Mouse (Mus musculus) spleen, embryonic (tissue): Measurements from ENCODE around the gene Tyw1.

Experiments
- CTCF ChIA-PET: fragments of 350-600 bp; sonication (Branson Sonifier 250); formaldehyde crosslinking; loops from one replicate; lab custom pipeline; 2022; lab: Charles Lee

Tyw1 gene

GRCm38 (mm10) chr5:130255017-130255720, at the start of gene Tyw1, which contains the start of gene Sbds:
Gene Tyw1, plus strand, starts transcription at chr5:130255619.
Gene Sbds, minus strand, starts transcription at chr5:130255530.
- CTCF ChIA-PET: no interaction called here

- CTCF ChIA-PET: no interaction called here
Measured at GRCm38 (mm10) chr5:130207299-130207698, 48.1 kb upstream of the Tyw1 start.

- CTCF ChIA-PET: no interaction called here
Measured at GRCm38 (mm10) chr5:130212956-130213355, 42.5 kb upstream of the Tyw1 start.

- CTCF ChIA-PET: no interaction called here
Measured at GRCm38 (mm10) chr5:130216781-130217180, 38.6 kb upstream of the Tyw1 start, which contains the start of gene Tmem248. Gene Tmem248, plus strand, starts transcription at chr5:130217081.

GRCm38 (mm10) chr5:130217406-130217805, 38.0 kb upstream of the Tyw1 start:
- CTCF ChIA-PET: no interaction called here

- CTCF ChIA-PET: interaction anchor here (0.5 kb wide), 1 partner anchor 22 kb away, joined by 3 read pairs; no protein-coding TSS in a partner anchor
Measured at GRCm38 (mm10) chr5:130218336-130218735, 37.1 kb upstream of the Tyw1 start.

GRCm38 (mm10) chr5:130221316-130221715, 34.1 kb upstream of the Tyw1 start:
- CTCF ChIA-PET: no interaction called here

GRCm38 (mm10) chr5:130221760-130222145, 33.7 kb upstream of the Tyw1 start:
- CTCF ChIA-PET: no interaction called here

- CTCF ChIA-PET: interaction anchor here (0.5 to 1.2 kb wide), 2 partner anchors 33 to 366 kb away, joined by 4 to 16 read pairs; no protein-coding TSS in a partner anchor
Measured at GRCm38 (mm10) chr5:130222146-130223004, 33.0 kb upstream of the Tyw1 start.

GRCm38 (mm10) chr5:130226790-130227189, 28.6 kb upstream of the Tyw1 start:
- CTCF ChIA-PET: interaction anchor here (0.6 kb wide), 1 partner anchor 255 kb away, joined by 7 read pairs; no protein-coding TSS in a partner anchor

GRCm38 (mm10) chr5:130228120-130228519, 27.3 kb upstream of the Tyw1 start:
- CTCF ChIA-PET: interaction anchor here (0.5 kb wide), 1 partner anchor 67 kb away, joined by 11 read pairs; no protein-coding TSS in a partner anchor

- CTCF ChIA-PET: no interaction called here
Measured at GRCm38 (mm10) chr5:130236302-130236701, 19.1 kb upstream of the Tyw1 start.

GRCm38 (mm10) chr5:130239236-130239635, 16.2 kb upstream of the Tyw1 start:
- CTCF ChIA-PET: interaction anchor here (1.0 kb wide), 1 partner anchor 18 kb away, joined by 3 read pairs; no protein-coding TSS in a partner anchor

GRCm38 (mm10) chr5:130239856-130240255, 15.6 kb upstream of the Tyw1 start:
- CTCF ChIA-PET: no interaction called here

GRCm38 (mm10) chr5:130241426-130241825, 14.0 kb upstream of the Tyw1 start:
- CTCF ChIA-PET: no interaction called here

- CTCF ChIA-PET: no interaction called here
Measured at GRCm38 (mm10) chr5:130247823-130248222, 7.6 kb upstream of the Tyw1 start.

GRCm38 (mm10) chr5:130254164-130255016, 1.0 kb upstream of the Tyw1 start:
- CTCF ChIA-PET: interaction anchor here (0.9 kb wide), 1 partner anchor 497 kb away, joined by 4 read pairs; no protein-coding TSS in a partner anchor

GRCm38 (mm10) chr5:130255799-130256525, 543 bp downstream of the Tyw1 start:
- CTCF ChIA-PET: interaction anchor here (0.5 to 0.7 kb wide), 3 partner anchors 212 to 542 kb away, joined by 3 to 12 read pairs (median 4); no protein-coding TSS in a partner anchor

GRCm38 (mm10) chr5:130256678-130257271, 1.4 kb downstream of the Tyw1 start:
- CTCF ChIA-PET: interaction anchor here (0.5 to 0.7 kb wide), 3 partner anchors 18 to 543 kb away, joined by 3 to 12 read pairs (median 4); no protein-coding TSS in a partner anchor

- CTCF ChIA-PET: interaction anchor here (0.7 kb wide), 1 partner anchor 18 kb away, joined by 3 read pairs; no protein-coding TSS in a partner anchor
Measured at GRCm38 (mm10) chr5:130257303-130257702, 1.9 kb downstream of the Tyw1 start.
